Mouse (Mus musculus): Measurements from ENCODE around the gene Olfr262. TPM values are rescaled to one million over a fixed set of nuclear protein-coding genes. Genes with fewer than 3 reads are reported as not detected.

Gene Olfr262
- polyA plus RNA-seq (2012; rRNA removed): not detected in 2 replicates

DNA sequence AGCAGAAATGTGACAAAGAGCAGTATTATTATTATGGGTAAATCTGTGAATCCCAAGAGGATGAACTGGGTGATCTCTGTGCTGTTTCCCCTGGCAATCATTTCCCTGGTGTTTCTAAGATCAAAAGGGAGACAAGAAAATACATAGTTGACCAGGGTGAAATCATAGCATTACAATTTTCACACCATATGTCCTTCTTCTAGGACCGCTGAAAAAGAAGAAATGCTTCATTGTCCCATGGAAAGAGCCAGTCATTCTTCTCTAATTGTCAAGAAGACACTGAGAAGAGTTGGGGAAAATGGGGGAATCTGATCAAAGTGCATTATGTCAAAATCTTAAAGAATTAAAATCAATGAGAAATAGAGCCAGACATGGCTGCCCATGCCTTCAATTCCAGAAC lies at the start of gene Olfr262:
Gene Olfr262, minus strand, starts transcription at position 101 of the 400 bp plus-strand sequence.

DNA sequence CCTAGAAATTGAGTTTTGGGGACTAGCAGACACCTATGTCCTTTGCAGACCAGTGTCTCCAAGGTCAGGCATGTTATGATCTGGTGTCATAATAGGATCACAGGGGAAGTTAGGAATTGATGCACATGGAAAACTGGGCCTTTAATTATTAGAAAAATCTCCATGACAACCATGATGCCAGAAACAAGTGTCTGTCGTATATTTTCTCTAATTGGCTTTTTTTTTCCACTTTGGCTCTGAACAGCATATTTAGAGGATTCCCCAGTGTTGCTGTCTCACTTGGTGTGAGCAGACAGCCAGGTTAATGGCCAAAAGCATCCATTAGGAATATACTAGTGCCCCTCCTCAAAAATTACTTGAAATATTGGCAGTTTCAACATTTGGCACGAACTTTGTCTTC lies 38.1 kb upstream of the Olfr262 start, which contains the start of gene Olfr1434:
Gene Olfr1434, plus strand, starts transcription at position 301 of the 400 bp plus-strand sequence.

DNA sequence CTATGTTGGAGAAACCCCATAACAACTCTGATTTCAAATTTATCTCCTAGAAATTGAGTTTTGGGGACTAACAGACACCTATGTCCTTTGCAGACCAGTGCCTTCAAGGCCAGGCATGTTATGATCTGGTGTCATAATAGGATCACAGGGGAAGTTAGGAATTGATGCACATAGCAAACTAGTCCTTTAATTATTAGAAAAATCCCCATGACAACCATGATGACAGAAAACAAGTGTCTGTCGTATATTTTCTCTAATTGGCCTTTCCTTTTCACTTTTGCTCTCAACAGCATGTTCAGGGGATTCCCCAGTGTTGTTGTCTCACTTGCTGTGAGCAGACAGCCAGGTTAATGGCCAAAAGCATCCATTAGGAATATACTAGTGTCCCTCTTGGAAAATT lies 19.3 kb upstream of the Olfr262 start, which contains the start of gene Olfr235:
Gene Olfr235, plus strand, starts transcription at position 301 of the 400 bp plus-strand sequence.

DNA sequence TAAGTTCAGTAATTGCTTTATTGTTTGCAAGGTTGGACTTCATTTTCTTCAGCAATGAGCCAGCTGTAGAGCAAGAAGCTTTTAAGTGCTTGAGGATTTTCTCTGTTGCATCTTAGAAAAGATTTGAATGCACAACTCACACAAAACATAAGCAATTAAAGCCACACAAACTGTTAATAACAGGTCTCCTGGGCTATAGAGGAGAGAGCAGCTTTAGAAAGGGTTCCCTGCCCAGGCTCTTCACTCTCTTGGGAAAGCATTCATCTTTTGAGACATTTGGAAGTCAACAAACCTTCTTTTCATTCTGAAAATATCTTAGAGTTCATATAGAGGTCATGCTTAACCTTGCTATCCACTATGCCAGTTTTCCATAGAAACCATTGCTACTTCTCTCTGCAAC lies 9.0 kb downstream of the Olfr262 start, which contains the start of gene Olfr1432:
Gene Olfr1432, minus strand, starts transcription at position 101 of the 400 bp plus-strand sequence.

DNA sequence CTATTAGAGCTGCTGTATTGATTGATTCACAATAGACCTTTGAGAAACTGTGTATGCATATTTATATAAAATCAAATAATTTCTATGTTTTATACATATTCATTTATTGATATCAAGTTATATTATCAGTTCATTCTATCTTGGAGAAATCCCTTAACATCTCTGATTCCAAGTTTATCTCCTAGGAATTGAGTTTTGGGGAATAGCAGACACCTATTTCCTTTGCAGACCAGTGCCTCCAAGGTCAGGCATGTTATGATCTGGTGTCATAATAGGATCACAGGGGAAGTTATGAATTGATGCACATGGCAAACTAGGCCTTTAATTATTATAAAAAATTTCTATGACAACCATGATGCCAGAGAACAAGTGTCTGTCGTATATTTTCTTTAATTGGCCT lies 41.1 kb downstream of the Olfr262 start, which contains the start of gene Olfr1431:
Gene Olfr1431, plus strand, starts transcription at position 301 of the 400 bp plus-strand sequence.

Other genes with a start within 250 kb of the Olfr262 start
- not detected in 2 replicates for gene Olfr1423, start 200.3 kb downstream of the Olfr262 start, polyA plus RNA-seq (2012; rRNA removed)
- not detected in 2 replicates for gene Olfr1424, start 179.0 kb downstream of the Olfr262 start, polyA plus RNA-seq (2012; rRNA removed)
- not detected in 2 replicates for gene Olfr1425, start 163.9 kb downstream of the Olfr262 start, polyA plus RNA-seq (2012; rRNA removed)
- gene Olfr1426, start 149.6 kb downstream of the Olfr262 start, polyA plus RNA-seq (2012; rRNA removed): not detected in 2 replicates
- not detected in 2 replicates for gene Olfr1427, start 138.3 kb downstream of the Olfr262 start, polyA plus RNA-seq (2012; rRNA removed)
- not detected in 2 replicates for gene Olfr1428, start 125.8 kb downstream of the Olfr262 start, polyA plus RNA-seq (2012; rRNA removed)
- gene Olfr76, start 118.5 kb downstream of the Olfr262 start, polyA plus RNA-seq (2012; rRNA removed): not detected in 2 replicates
- not detected in 2 replicates for gene Olfr1555-ps1, start 71.5 kb downstream of the Olfr262 start, polyA plus RNA-seq (2012; rRNA removed)
- gene Olfr1431, start 41.0 kb downstream of the Olfr262 start, polyA plus RNA-seq (2012; rRNA removed): not detected in 2 replicates
- not detected in 2 replicates for gene Olfr1432, start 9.1 kb downstream of the Olfr262 start, polyA plus RNA-seq (2012; rRNA removed)
- gene Olfr235, start 19.4 kb upstream of the Olfr262 start, polyA plus RNA-seq (2012; rRNA removed): not detected in 2 replicates
- not detected in 2 replicates for gene Olfr1434, start 38.2 kb upstream of the Olfr262 start, polyA plus RNA-seq (2012; rRNA removed)
- gene Olfr1436, start 57.5 kb upstream of the Olfr262 start, polyA plus RNA-seq (2012; rRNA removed): not detected in 2 replicates
- not detected in 2 replicates for gene Olfr1437, start 83.4 kb upstream of the Olfr262 start, polyA plus RNA-seq (2012; rRNA removed)
- gene Olfr1438-ps1, start 94.3 kb upstream of the Olfr262 start, polyA plus RNA-seq (2012; rRNA removed): not detected in 2 replicates
- not detected in 2 replicates for gene Olfr1440, start 145.6 kb upstream of the Olfr262 start, polyA plus RNA-seq (2012; rRNA removed)
- not detected in 2 replicates for gene Olfr1441, start 175.8 kb upstream of the Olfr262 start, polyA plus RNA-seq (2012; rRNA removed)
- gene Pfpl, start 186.2 kb upstream of the Olfr262 start, polyA plus RNA-seq (2012; rRNA removed): not detected in 2 replicates
- gene Mpeg1, start 219.1 kb upstream of the Olfr262 start, polyA plus RNA-seq (2012; rRNA removed): 14.8 and 15.0 TPM in 2 replicates

All from liver, embryonic 18 days (tissue).